Mouse (Mus musculus): Measurements from ENCODE around the gene Rnf41.

DNA sequence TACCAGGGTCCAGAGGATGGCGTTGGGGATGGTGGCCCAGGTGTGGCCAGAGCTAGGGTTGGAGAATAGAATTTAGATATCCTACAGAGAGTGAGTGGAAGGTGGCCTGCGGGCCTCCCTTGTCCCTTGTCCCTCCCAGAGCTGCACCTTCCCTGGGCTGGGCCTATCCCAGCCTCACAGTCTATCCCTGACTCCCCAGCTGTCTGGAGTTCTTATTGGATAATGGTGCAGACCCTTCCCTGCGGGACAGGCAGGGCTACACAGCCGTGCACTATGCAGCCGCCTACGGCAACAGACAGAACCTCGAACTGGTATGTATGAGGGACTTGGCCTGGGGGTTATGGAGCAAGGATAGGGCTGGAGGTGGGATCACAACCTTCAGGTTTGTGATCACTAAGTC, 25.6 kb upstream of the Rnf41 start:
- TF ChIP-seq POLR2A (IDR thresholded peaks at IDR 0.05; ENCODE audit: low read depth, low read length) (no peak), CTCF (IDR thresholded peaks at IDR 0.05; ENCODE audit: extremely low read depth, insufficient read depth, insufficient read length, insufficient replicate concordance) (no peak)

Measured in spleen, adult 2 months (tissue).